Mouse (Mus musculus) kidney, adult 2 months (tissue): ENCODE measurements around the gene Gng12.

ENCODE experiments used
- CTCF ChIP-seq: fragments of 200-500 bp; conservative IDR thresholded peaks from 2 replicates; pipeline ENCODE4 v1.5.1; 2011; ENCODE audit warnings: low read depth, mild to moderate bottlenecking, control low read depth, low read length, moderate library complexity, mixed read lengths; ENCODE audit not compliant: insufficient read depth, insufficient read length
- POLR2A ChIP-seq: fragments of 200-500 bp; IDR thresholded peaks from one replicate; pipeline ENCODE4 v1.6.1; 2011; ENCODE audit warnings: low read depth, low read length, control low read depth

DNA sequence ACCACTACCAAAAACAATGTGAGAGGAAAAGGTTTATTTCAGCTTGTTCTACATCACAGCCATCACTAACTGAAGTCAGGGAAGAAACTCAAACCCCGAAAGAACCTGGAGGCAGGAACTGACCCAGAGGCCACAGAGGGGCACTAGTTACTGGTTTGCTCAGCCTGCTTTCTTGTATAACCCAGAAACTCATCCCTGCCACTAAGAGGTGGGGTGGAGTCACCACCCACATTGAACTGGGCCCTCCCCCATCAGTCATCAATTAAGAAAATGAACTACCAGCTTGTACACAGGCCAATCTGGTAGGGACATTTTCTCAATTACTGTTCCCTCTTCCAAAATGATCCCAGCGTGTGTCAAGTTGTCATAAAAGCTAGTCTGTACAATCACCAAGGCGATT, 130.5 kb downstream of the Gng12 start:
- no peak for TF ChIP-seq CTCF
- TF ChIP-seq POLR2A, result no peak
